Mouse (Mus musculus) ES-E14 (cell line): ENCODE data around the gene Cenps. TPM values are rescaled to one million over a fixed set of nuclear protein-coding genes. Genes with fewer than 3 reads are reported as not detected.

Source experiments
- DNase-seq: peaks from one replicate; pipeline ENCODE4 v3.0.0-alpha.2; 2013; ENCODE audit warnings: low read depth, low spot score
- H3K27ac ChIP-seq: 2 replicates; pipeline ENCODE4 v1.5.1; 2012; ENCODE audit warnings: low read depth, mild to moderate bottlenecking, low read length, moderate library complexity, mixed read lengths; ENCODE audit not compliant: poor library complexity, insufficient read depth, severe bottlenecking
- H3K36me3 ChIP-seq: 2 replicates; pipeline ENCODE4 v1.6.1; 2012; ENCODE audit warnings: mild to moderate bottlenecking, low read length, moderate library complexity, mixed read lengths; ENCODE audit not compliant: control insufficient read depth, poor library complexity, insufficient read depth, severe bottlenecking
- H3K4me1 ChIP-seq, 2 experiments: fragments of 150-350 bp in 1 of 2; sonication (generic) in 1 of 2; 2 replicates each; pipeline ENCODE4 v1.6.1; 2012; ENCODE audit warnings: low read length in 2 of 2, mild to moderate bottlenecking in 1 of 2, mixed read lengths in 1 of 2; ENCODE audit not compliant: control insufficient read depth in 2 of 2, insufficient read depth in 2 of 2, poor library complexity in 1 of 2
- H3K4me3 ChIP-seq, 2 experiments: fragments of 150-350 bp in 1 of 2; sonication (generic) in 1 of 2; 2 replicates each; pipeline ENCODE4 v1.5.1; 2012; ENCODE audit warnings: low read length in 2 of 2, low read depth in 1 of 2, mild to moderate bottlenecking in 1 of 2, mixed read lengths in 1 of 2; ENCODE audit not compliant: insufficient read depth in 1 of 2, poor library complexity in 1 of 2, severe bottlenecking in 1 of 2
- H3K9ac ChIP-seq: 2 replicates; pipeline ENCODE4 v1.6.1; 2012; ENCODE audit warnings: low read depth, mild to moderate bottlenecking, low read length, mixed read lengths; ENCODE audit not compliant: poor library complexity, insufficient read depth, severe bottlenecking
- H3K9me3 ChIP-seq: fragments of 150-350 bp; sonication (generic); 2 replicates; pipeline ENCODE4 v1.6.1; 2012; ENCODE audit warnings: low read depth, mild to moderate bottlenecking, low read length; ENCODE audit not compliant: control insufficient read depth, insufficient read depth
- CHD2 ChIP-seq: IDR thresholded peaks from 2 replicates; pipeline ENCODE4 v1.6.1; 2014; ENCODE audit warnings: mild to moderate bottlenecking, low read depth, low read length, inconsistent platforms
- HCFC1 ChIP-seq: IDR thresholded peaks from 2 replicates; pipeline ENCODE4 v1.6.1; 2012; ENCODE audit warnings: low read length, inconsistent platforms, borderline replicate concordance; ENCODE audit not compliant: insufficient read depth
- MAFK ChIP-seq: IDR thresholded peaks from 2 replicates; pipeline ENCODE4 v1.6.1; 2014; ENCODE audit warnings: mild to moderate bottlenecking, low read depth, low read length, inconsistent platforms; ENCODE audit not compliant: insufficient read depth
- ZC3H11A ChIP-seq: IDR thresholded peaks from 2 replicates; pipeline ENCODE4 v1.6.1; 2012; ENCODE audit warnings: low read depth, mild to moderate bottlenecking, inconsistent platforms, low read length, borderline replicate concordance
- ZNF384 ChIP-seq: IDR thresholded peaks from 2 replicates; pipeline ENCODE4 v1.6.1; 2012; ENCODE audit warnings: low read depth, low read length, inconsistent platforms
- in situ Hi-C, 2 experiments: fragments of 600-800 bp; cut with MboI; formaldehyde crosslinking; loops; one replicate each; pipeline ENCODE4 v1.15.1; 2025; ENCODE audit warnings: low sequenced_read_pairs in 2 of 2, inconsistent platforms in 1 of 2; ENCODE audit not compliant: unreplicated experiment in 2 of 2
- total RNA-seq: library from RNA; depleted of rRNA; stranded (reverse); fragments of 300-350 nt; gene quantifications from 2 replicates; pipeline ENCODE4 v1.2.3, GENCODE M21; 2012; rRNA removed

Gene Cenps
- total RNA-seq, 1 experiment, result 15.2 TPM

- peaks cover 2 to 10% of the 10 kb centered on the region in 2 experiments; a peak in 2 of 4 replicates for H3K4me1 ChIP-seq
- H3K4me3 ChIP-seq, result no peak overlapping the region
- no peaks in the 10 kb centered on the region for H3K9me3 ChIP-seq
- DNase-seq, result no peak
- TF ChIP-seq ZNF384 (no peak), ZC3H11A (no peak), MAFK (no peak), HCFC1 (no peak), CHD2 (no peak)
- peaks cover 3% of the 10 kb centered on the region; the same call in 1 of the 2 replicates for H3K36me3 ChIP-seq
- no peak overlapping the region for H3K27ac ChIP-seq
- in situ Hi-C loops, result loop anchor here in 1 of 2 experiments (10.0 kb wide), 1 partner anchor 385 kb away; no protein-coding TSS in a partner anchor
- H3K9ac ChIP-seq, result no peak overlapping the region
Measured at GRCm38 (mm10) chr4:149080111-149080510, 57.3 kb downstream of the Cenps start.

DNA sequence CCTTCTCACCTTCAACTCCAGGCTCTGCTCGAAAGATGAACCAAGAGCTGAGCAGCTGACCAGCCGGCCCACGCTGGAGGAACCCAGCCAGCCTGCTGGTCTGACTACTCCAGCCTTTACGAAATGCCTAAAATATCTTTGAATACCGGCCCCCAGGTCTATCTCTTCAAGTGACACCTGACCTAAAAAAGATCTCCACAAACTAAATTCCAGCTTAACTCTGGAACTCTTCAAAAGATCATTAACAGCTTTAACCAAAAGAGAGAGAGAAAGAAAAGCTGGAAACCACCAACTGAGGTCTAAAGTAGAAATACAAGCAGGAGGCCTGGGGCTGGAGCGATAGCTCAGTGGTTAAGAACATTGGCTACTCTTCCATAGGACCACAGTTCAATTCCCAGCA, 57.8 kb downstream of the Cenps start:
- Histone ChIP-seq H3K9me3 (no peaks in the 10 kb centered on the region), H3K36me3 (peaks cover 5% of the 10 kb centered on the region; the same call in 1 of the 2 replicates), H3K9ac (no peak overlapping the region), H3K27ac (no peak overlapping the region), H3K4me1 (peaks cover 2 to 10% of the 10 kb centered on the region in 2 experiments; a peak in 2 of 4 replicates), H3K4me3 (no peak overlapping the region)
- in situ Hi-C loops, result loop anchor here in 1 of 2 experiments (10.0 kb wide), 1 partner anchor 385 kb away; no protein-coding TSS in a partner anchor
- DNase-seq, result no peak
- TF ChIP-seq ZC3H11A (no peak), HCFC1 (no peak), CHD2 (no peak), ZNF384 (no peak), MAFK (no peak)

DNA sequence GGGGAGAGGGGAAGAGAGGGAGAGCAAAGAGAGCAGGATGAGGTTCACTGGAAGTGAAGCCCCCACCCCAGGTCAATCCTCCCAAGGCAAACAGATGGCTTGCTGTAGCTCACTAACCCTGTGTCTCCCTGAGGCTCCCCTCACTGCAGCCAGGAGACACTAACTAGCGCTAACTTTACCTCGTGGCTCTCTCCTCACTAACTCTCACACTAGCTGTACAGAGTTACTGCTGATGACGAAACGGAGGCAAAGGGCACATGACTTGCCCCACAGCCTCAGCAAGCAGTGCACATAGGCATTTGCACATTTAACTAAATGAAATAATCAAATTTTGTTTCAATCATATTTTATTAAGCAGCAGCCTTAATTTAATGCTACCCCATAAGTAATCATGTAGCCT, 59.2 kb downstream of the Cenps start:
- Histone ChIP-seq H3K9me3 (no peaks in the 10 kb centered on the region), H3K27ac (no peak overlapping the region), H3K4me1 (peaks cover 4 to 13% of the 10 kb centered on the region in 2 experiments; a peak in 2 of 4 replicates), H3K36me3 (peaks cover 10% of the 10 kb centered on the region; the same call in 1 of the 2 replicates), H3K9ac (peak overlapping the region; percentile 30; the same call in 1 of the 2 replicates), H3K4me3 (no peak overlapping the region)
- DNase-seq, result no peak
- in situ Hi-C loops, result no loop called here
- TF ChIP-seq ZNF384 (no peak), ZC3H11A (no peak), MAFK (no peak), HCFC1 (no peak), CHD2 (no peak)

Other genes with a start within 250 kb of the Cenps start
- 80.3 and 126 TPM in 2 replicates for gene Pex14, start 37.8 kb downstream of the Cenps start, total RNA-seq
- 10.3 and 15.2 TPM in 2 replicates for gene Dffa, start 33.5 kb downstream of the Cenps start, total RNA-seq
- 1.7 and 1.9 TPM in 2 replicates for gene Cort, start 10.9 kb downstream of the Cenps start, total RNA-seq
- 62.7 and 63.7 TPM in 2 replicates for gene Pgd, start 29.1 kb upstream of the Cenps start, total RNA-seq
- 27.1 and 28.7 TPM in 2 replicates for gene Kif1b, start 170.1 kb upstream of the Cenps start, total RNA-seq